Mouse (Mus musculus) E14TG2a.4 (cell line): ENCODE measurements around the gene Arid4b.

Source experiments
- H3K27me3 ChIP-seq: 2 replicates; pipeline ENCODE4 v1.6.1; 2014; ENCODE audit warnings: low read length, control low read depth; ENCODE audit not compliant: insufficient read depth
- H3K36me3 ChIP-seq: 2 replicates; pipeline ENCODE4 v1.6.1; 2014; ENCODE audit warnings: low read length, control low read depth; ENCODE audit not compliant: insufficient read depth
- H3K4me1 ChIP-seq: replicated peaks from 2 replicates; pipeline ENCODE4 v1.6.1; 2014; ENCODE audit warnings: low read depth, low read length, control low read depth
- H3K4me3 ChIP-seq: replicated peaks from 2 replicates; pipeline ENCODE4 v1.5.1; 2014; ENCODE audit warnings: mild to moderate bottlenecking, low read length
- H3K9me3 ChIP-seq: 2 replicates; pipeline ENCODE4 v1.6.1; 2014; ENCODE audit warnings: low read length, control low read depth
- CTCF ChIP-seq: conservative IDR thresholded peaks from 2 replicates; pipeline ENCODE4 v1.5.1; 2014; ENCODE audit warnings: low read length
- NANOG ChIP-seq: IDR thresholded peaks from 2 replicates; pipeline ENCODE4 v1.6.1; 2014; ENCODE audit warnings: borderline replicate concordance, low read length, mixed read lengths
- POU5F1 ChIP-seq: IDR thresholded peaks from 2 replicates; pipeline ENCODE4 v1.6.1; 2014; ENCODE audit warnings: low read length, borderline replicate concordance

Arid4b gene

DNA sequence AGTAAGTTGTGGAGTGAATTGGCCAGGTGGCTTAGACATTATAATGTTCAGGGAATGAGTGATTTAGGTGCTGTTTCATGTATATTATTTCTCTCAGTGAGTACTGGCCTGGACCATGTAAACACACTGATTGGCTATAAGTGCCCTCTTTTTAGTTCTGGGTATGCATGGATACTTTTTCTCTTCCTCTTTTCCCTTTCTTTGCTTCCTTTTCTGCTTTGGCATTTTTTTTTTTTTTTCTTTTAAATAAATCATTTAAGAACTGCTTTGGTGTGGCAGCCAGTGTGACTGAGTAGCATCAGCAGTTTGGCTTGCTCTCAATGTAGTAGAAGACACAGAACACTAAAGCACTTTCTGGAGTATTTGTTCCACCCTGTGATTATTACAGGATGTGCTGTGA is 5.0 kb downstream of the Arid4b start:
- H3K4me1 ChIP-seq, result peaks cover 26% of the 10 kb centered on the region
- no peak overlapping the region for H3K4me3 ChIP-seq
- no peaks in the 10 kb centered on the region for H3K9me3 ChIP-seq
- H3K27me3 ChIP-seq, result no peaks in the 10 kb centered on the region
- TF ChIP-seq POU5F1 (no peak), CTCF (no peak), NANOG (no peak)
- peaks cover 24% of the 10 kb centered on the region for H3K36me3 ChIP-seq

- H3K4me1 ChIP-seq, result peaks cover 29% of the 10 kb centered on the region
- no peak overlapping the region for H3K4me3 ChIP-seq
- H3K36me3 ChIP-seq, result peaks cover 24% of the 10 kb centered on the region
- TF ChIP-seq POU5F1, result no peak
- no peak for TF ChIP-seq NANOG
- TF ChIP-seq CTCF, result no peak
- no peaks in the 10 kb centered on the region for H3K27me3 ChIP-seq
- H3K9me3 ChIP-seq, result no peaks in the 10 kb centered on the region
Observed at GRCm38 (mm10) chr13:14069291-14069690, 6.3 kb downstream of the Arid4b start.

GRCm38 (mm10) chr13:14074371-14074770 is 11.3 kb downstream of the Arid4b start:
- Histone ChIP-seq H3K4me1 (peaks cover 12% of the 10 kb centered on the region; the same call in 1 of the 2 replicates), H3K4me3 (no peak overlapping the region), H3K27me3 (no peaks in the 10 kb centered on the region), H3K36me3 (peaks cover under 1% of the 10 kb centered on the region; the same call in 1 of the 2 replicates), H3K9me3 (no peaks in the 10 kb centered on the region)
- TF ChIP-seq POU5F1, result no peak
- TF ChIP-seq NANOG, result no peak
- TF ChIP-seq CTCF, result no peak

DNA sequence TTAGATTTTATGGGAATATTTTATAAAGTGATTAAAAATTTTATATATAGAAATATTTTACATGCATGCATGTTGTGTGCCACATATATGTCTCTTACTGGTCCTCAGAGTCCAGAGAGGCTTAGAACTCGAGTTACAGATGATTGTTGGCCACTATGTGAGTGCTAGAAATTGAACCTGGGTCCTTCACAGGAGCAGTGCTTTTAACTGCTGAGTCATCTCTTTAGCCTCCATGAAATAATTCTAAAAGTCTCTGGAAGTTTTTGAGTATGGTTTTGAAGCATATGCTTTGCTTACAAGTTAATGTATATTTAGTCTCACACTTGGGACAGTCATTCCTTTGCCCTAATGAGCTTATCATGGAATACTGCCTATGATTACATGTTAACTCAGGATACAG is 12.3 kb downstream of the Arid4b start:
- no peaks in the 10 kb centered on the region for H3K27me3 ChIP-seq

GRCm38 (mm10) chr13:14088669-14089068 is 25.6 kb downstream of the Arid4b start:
- H3K9me3 ChIP-seq, result no peaks in the 10 kb centered on the region
- TF ChIP-seq POU5F1 (no peak), CTCF (no peak), NANOG (no peak)
- peaks cover 13% of the 10 kb centered on the region for H3K4me1 ChIP-seq
- 0 out of 2 replicates have a peak, but pooled peaks cover 4% of the 10 kb centered on the region for H3K36me3 ChIP-seq
- no peak overlapping the region for H3K4me3 ChIP-seq
- no peaks in the 10 kb centered on the region for H3K27me3 ChIP-seq

More for the DNA sequence above, 12.3 kb downstream of the Arid4b start:
- H3K4me3 ChIP-seq, result no peak overlapping the region
- H3K4me1 ChIP-seq, result peaks cover 18% of the 10 kb centered on the region
- H3K9me3 ChIP-seq, result no peaks in the 10 kb centered on the region
- no peak for TF ChIP-seq NANOG
- no peak for TF ChIP-seq CTCF
- no peak for TF ChIP-seq POU5F1
- no peaks in the 10 kb centered on the region for H3K36me3 ChIP-seq

GRCm38 (mm10) chr13:14103026-14103425 is 40.0 kb downstream of the Arid4b start:
- H3K4me1 ChIP-seq, result no peaks in the 10 kb centered on the region
- H3K27me3 ChIP-seq, result no peaks in the 10 kb centered on the region
- no peaks in the 10 kb centered on the region for H3K9me3 ChIP-seq
- TF ChIP-seq POU5F1 (no peak), NANOG (no peak), CTCF (no peak)
- H3K36me3 ChIP-seq, result no peaks in the 10 kb centered on the region
- no peak overlapping the region for H3K4me3 ChIP-seq

DNA sequence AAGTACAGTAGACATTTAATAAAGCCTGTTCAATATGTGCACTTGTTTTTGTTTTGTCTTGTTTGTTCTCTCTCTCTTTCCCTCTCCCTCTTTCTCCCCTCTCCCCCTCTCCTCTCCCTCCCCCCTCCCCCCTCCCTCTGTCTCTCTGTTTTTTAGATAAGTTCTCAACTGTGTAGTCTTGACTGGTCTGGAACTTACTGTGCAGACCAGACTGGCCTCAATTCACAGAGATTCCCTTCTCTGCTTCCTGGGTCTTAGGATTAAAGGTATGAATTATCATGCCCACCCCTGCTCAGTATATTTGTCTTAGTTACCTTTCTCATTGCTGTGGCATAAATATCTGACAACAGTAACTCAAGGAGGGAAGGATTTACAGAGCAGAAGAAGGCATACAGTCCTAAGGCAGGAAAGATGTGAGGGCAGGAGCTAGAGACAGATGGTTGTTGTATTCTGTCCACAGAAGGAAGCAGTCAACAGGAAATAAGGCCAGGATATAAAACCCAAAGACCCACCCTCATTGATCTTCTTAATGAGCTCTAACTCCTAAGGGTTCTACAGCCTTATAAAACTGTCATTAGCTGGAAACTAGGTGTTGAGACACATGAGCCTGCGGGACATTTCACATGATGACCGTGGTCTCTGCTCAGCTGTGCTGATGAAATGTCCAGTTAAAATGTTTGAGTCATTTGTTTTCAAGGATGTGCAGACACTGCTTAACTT is 47.3 kb downstream of the Arid4b start:
- H3K4me1 ChIP-seq, result peaks cover 16% of the 10 kb centered on the region
- no peaks in the 10 kb centered on the region for H3K27me3 ChIP-seq
- no peaks in the 10 kb centered on the region for H3K9me3 ChIP-seq
- H3K4me3 ChIP-seq, result no peak overlapping the region
- H3K36me3 ChIP-seq, result no peaks in the 10 kb centered on the region
- TF ChIP-seq POU5F1 (no peak), CTCF (no peak), NANOG (no peak)

GRCm38 (mm10) chr13:14111146-14111545 is 48.1 kb downstream of the Arid4b start:
- TF ChIP-seq POU5F1 (no peak), CTCF (no peak), NANOG (no peak)
- Histone ChIP-seq H3K27me3 (no peaks in the 10 kb centered on the region), H3K9me3 (no peaks in the 10 kb centered on the region), H3K36me3 (no peaks in the 10 kb centered on the region), H3K4me3 (no peak overlapping the region), H3K4me1 (peaks cover 19% of the 10 kb centered on the region)
